Mouse (Mus musculus) monocyte, adult 5-6 weeks (primary cell): Measurements from ENCODE around the gene Dpm2. TPM values are rescaled to one million over a fixed set of nuclear protein-coding genes. Genes with fewer than 3 reads are reported as not detected.
A peak's percentile ranks its signal among the peaks of the same experiment; 100 is the strongest.

Source experiments
- ATAC-seq: fragments of 153-309, 156-312 bp; replicated peaks from 2 replicates; pipeline ENCODE4 v1.8.0; 2017; ENCODE audit warnings: mild to moderate bottlenecking; ENCODE audit not compliant: low TSS enrichment, insufficient number of reproducible peaks, severe bottlenecking, poor library complexity, low FRiP score
- total RNA-seq: library from RNA; stranded (forward); fragments of 200-1000, 200-491, 200-594 nt; gene quantifications from 3 replicates; pipeline ENCODE4 v1.2.3, GENCODE M21; 2017

The Dpm2 gene
- total RNA-seq, 1 experiment from 2014 or later: 17.1 TPM

GRCm38 (mm10) chr2:32541986-32542573 is 28.6 kb upstream of the Dpm2 start:
- ATAC-seq: no peak

DNA sequence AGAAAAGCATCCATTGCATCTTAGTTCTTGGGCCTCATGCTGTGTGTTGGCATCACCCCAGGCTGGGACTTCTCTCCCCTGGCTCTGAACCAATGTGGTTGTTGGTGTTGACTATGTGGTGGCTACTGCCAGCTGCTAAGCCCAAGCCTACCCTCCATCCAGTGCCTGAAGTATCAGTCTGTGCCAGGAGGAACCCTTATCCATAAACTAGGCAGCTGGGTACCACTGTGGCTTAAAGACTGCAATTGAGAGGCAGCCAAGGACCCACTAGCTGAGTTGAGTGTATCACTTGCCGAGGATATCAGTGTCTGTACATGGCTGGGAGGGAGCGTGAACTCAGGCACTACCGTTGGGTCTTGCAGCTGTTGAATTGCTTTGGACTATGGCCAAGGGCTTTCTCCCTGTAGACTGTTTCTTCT is 27.6 kb upstream of the Dpm2 start:
- ATAC-seq: no peak

DNA sequence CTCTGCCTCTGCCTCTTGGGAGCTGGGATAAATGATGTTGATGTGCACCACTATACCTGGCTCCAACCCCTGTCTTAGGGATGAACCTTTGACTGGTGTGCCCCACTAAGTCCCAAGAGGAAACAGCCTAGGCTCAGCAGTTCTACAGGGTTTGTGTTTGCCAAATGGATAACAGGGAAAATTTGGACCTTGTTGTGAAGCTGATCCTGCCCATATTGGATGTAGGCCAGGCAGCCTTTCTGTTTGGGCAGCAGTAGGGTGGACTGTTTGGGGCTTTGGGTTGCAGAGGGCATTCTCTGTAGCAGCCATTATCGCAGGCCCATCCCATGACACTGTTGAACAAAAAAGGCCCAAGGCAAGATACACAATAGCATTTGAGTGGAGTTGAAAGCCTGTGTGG is 23.7 kb upstream of the Dpm2 start:
- no peak for ATAC-seq

GRCm38 (mm10) chr2:32547380-32547779 is 23.3 kb upstream of the Dpm2 start:
- no peak for ATAC-seq

- peak; percentile 30; the same call in 1 of the 2 replicates for ATAC-seq
These were observed 22.5 kb upstream of the Dpm2 start for GRCm38 (mm10) chr2:32547964-32548739.

DNA sequence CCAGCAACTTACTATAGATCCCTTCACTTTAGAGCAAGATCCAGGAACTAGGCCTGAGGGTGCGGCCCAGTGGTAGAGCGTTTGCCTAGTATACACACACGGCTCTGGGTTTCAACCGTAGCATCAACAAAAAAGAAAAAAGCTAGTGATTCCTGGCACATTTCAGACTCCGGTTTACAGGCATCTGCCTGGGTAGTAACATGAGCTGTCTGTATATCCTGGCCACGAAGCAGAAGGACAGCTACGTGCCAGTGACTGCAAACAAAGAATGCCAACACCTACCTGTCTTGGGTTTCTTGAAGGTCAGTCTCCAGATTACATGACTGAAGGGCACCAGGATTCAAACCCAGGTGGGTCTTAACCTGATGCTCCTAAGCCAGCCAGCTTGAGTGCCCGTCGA is 21.5 kb upstream of the Dpm2 start:
- no peak for ATAC-seq

DNA sequence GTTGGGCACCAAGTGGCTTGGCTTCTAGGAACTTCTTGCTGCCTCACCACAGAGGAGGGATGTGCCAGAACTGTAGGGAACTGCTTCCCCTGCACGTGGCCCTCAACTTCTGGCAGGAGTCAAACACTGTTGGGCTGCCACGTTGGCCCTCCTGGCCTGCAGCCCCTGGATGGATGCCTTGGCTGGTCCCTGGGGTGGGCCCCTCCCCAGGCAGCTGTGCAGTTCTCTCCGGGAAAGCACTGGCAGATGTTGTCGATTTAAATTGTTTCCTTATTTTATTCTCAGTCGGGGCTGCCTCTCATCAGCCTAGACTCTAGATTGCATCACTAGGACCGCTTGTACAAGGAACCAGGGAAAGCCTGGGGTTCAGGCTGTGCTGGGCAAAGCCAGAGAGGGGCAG is 20.9 kb upstream of the Dpm2 start:
- no peak for ATAC-seq

GRCm38 (mm10) chr2:32551236-32551635 is 19.4 kb upstream of the Dpm2 start:
- no peak for ATAC-seq

GRCm38 (mm10) chr2:32553592-32554148 is 17.0 kb upstream of the Dpm2 start:
- ATAC-seq: no peak

GRCm38 (mm10) chr2:32555484-32555883 is 15.2 kb upstream of the Dpm2 start:
- no peak for ATAC-seq

DNA sequence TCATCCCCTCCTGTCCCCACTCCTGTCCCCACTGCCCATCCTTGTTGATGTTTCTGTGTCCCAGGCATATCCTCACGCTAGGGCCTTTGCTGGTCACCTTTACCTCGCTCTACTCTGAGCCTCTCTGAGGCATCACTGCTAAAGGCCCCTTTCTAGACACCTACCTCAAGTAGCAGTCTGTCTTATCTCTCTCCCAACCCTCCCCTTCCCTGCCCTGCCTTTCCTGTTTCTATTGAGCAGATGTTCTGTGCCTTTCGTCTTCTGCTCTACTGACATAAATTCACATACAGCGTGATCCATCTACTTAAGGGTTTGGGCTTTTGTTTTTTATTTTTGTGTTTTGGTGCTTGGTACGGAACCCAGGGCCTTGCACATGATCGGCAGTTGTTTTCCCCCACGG is 14.6 kb upstream of the Dpm2 start:
- no peak for ATAC-seq

GRCm38 (mm10) chr2:32559570-32559969 is 11.1 kb upstream of the Dpm2 start:
- no peak for ATAC-seq

DNA sequence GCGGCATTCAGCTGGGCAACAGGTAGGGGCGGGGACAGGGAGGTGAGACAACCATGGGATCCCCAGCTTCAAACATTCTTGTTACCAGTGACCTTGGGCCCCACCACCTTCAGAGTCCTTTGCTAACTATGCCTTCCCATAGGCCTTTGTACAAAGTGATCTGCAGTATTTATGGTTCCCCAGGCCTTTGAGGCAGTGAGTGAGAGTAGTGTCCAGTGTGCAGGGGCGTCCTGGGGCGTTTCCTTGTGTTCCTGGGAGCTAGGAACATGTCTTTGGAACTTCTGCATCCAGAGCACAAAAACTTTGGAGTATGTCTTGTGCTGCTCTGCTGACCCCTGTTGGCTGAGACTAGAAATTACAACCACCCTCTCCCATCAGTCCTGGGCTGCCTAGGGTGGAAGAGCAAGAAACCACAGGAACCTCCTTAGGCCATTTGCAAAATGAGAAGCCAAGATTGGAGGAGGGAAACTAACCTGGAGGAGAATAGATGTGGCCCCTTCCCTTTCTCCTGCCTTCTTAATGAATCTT is 4.1 kb upstream of the Dpm2 start:
- ATAC-seq: peak; percentile 53

GRCm38 (mm10) chr2:32568149-32568548 is 2.5 kb upstream of the Dpm2 start:
- no peak for ATAC-seq

DNA sequence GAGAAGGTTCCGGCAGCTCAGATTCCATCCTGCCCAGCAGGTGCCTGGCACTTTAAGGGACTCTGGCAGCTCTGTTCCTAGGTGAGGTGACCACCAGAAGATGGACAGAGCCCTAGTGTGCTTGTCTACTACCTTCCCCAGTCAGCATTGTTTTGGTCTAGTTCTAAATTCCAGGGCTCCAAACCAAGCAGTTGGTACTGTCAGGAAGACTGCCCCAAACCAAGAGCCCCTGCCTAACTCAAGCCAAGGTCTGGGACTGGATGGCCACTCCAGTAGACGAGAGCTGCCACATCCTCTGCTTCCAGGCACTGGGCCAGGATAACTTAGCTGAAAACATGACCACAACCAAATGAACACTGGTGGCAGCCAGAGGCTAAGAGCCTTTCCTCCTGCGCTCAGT is 1.7 kb upstream of the Dpm2 start:
- ATAC-seq: no peak

DNA sequence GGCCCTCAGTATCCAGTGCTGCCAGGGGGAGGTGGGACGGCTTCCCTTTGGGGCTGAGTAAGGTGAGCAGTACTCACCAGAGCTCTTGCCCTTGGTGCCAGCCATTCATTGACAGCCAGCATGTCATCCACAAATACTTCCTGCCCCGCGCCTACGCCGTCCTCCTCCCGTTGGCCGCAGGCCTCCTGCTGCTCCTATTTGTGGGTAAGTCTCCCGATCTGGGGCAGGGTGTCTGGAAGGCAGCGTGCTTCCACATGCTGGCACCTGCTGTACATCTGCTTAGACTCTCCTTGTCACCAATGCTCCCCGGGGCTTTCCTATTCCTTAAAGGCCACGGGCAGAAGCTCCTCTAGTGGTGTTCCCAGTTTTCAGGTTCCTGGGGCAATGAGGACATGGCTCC is 1.5 kb downstream of the Dpm2 start:
- ATAC-seq: no peak

DNA sequence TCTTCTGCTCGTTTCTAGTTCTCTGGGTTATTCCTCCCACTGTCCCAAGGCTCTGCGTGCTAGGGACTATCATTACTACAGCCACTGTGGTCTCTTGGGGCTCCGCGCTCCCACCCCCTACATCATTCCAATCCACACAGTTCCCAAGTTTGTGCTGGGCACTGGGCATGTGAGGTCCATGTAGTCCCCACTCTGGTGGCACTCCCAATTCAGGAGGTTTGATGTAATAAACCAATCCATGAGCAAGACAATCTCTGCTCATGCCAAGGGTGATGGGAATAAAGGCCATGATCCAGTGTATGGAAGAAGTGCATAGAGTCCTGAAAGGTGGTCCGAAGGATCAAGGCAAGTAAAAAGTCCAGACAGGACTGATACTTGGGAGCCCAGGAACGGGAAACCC is 3.8 kb downstream of the Dpm2 start, which contains the start of gene Pip5kl1:
Gene Pip5kl1, plus strand, starts transcription at position 301 of the 400 bp plus-strand sequence.
- no peak for ATAC-seq

- ATAC-seq: no peak
These were observed 4.4 kb downstream of the Dpm2 start for GRCm38 (mm10) chr2:32574901-32575585.

DNA sequence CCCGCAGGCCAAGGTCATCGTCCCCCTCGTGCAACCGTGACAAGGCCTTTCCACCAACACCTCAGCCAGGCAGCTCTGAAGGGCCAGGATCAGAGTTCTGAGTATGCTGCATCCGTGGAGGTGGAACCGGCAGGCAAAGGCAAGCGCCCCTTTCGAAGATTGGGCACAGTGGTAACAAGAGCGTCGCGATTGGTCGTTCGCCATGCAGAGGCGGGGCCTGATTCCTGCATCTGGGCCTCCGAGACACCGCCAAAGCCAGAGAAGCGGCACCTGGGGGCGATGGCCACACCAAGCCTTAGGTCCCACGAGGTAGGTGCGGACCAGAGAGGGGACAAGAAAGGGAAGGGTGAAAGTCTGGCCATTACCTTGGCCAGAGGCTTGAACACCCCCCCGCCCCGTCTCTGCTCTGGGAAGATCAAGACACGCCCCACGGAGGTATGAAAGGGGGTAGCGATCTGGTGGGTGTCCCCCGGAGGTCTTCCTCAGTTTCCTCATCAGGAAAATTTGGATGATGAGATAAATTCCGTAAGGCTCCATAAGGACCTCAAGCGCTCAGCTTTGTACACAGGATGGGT is 5.0 kb downstream of the Dpm2 start, which contains the start of gene 9430097D07Rik:
Gene 9430097D07Rik, minus strand, starts transcription at position 99 of the 575 bp plus-strand sequence.
- no peak for ATAC-seq
